Mouse (Mus musculus): ENCODE data around the gene Fcer2a. TPM values are rescaled to one million over a fixed set of nuclear protein-coding genes. Genes with fewer than 3 reads are reported as not detected.

The Fcer2a gene
- 0.32 and 0.36 TPM in 2 replicates for polyA plus RNA-seq (2016; fragmentation: Nextera tagmentation; extraction: Ambion mirVana)

DNA sequence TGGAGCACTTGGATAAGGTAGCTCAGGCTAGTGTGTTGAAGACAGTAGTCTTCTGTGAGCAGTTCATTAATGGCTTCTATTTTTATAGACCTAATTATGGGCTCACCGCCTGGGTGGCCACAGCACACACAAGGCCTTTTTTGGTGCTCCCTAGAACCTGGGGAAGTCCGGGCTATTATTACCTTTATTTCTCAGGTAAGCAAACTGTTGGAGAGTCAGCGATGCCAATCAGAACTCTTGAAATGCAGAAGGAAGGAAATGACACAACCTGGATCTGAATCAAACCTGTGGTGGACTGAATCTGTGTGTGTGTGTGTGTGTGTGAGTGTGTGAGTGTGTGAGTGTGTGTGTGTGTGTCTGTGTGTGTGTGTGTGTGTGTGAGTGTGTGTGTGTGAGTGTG lies at the start of gene Fcer2a:
Fcer2a (minus strand) TSS at position 55 of the 400 bp plus-strand sequence.
- Histone ChIP-seq H3K27me3 (replicated peaks; ENCODE audit: low read depth, poor library complexity, severe bottlenecking) (no peaks in the 10 kb centered on the region), H3K27ac (replicated peaks) (no peak within 1 kb of the TSS), H3K4me1 (no peaks in the 10 kb centered on the region), H3K36me3 (replicated peaks) (no peaks in the 10 kb centered on the region), H3K4me3 (no peak within 1 kb of the TSS), H3K9me3 (no peaks in the 10 kb centered on the region)
- 79% methylated on average over 3 of the region's 3 CpGs for WGBS
- no peak for DNase-seq (ENCODE audit: low spot score)

DNA sequence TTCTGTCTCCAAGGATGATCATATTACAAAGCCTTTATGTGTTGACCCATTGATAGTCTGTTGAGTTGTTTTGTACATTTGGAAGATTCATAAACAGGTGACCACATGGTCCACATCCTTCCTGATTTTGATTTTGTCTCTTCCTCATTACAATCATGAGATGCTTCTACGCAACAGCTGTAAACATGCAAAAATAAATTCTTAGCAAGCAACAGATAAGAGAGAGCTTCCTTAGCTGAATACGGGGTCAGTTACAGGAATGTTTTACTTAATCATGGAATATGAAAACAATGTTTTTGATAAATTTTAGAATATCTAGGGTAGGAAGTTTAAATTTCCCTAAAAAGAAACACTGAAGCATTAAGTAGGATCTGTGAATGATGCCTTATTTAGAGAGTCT lies 43.0 kb upstream of the Fcer2a start:
- 90% methylated on average over 2 of the region's 2 CpGs for WGBS
- DNase-seq (ENCODE audit: low spot score), result no peak
- no peaks in the 10 kb centered on the region for H3K4me1 ChIP-seq

DNA sequence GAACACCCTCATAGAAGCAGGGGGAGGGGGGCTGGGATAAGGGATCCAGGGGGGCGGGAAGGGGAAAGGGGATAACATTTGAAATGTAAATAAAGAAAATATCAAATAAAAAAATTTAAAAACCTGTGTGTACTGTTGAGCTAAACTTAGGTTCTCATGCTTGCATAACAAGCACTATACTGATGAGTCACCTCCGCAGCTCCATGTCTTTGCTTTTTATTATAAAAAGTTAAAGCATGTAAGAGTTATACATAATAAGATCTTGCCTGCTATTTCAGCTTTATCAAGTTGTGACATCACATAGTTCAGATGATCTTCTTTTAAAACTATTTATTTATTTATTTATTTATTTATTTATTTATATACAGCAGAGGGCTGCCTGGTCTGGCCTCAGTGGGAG lies 41.6 kb upstream of the Fcer2a start:
- Histone ChIP-seq H3K4me1 (no peaks in the 10 kb centered on the region), H3K9me3 (0 out of 2 replicates have a peak, but pooled peaks cover 3% of the 10 kb centered on the region), H3K36me3 (replicated peaks) (no peaks in the 10 kb centered on the region), H3K27ac (replicated peaks) (no peak overlapping the region), H3K4me3 (no peak overlapping the region), H3K27me3 (replicated peaks; ENCODE audit: low read depth, poor library complexity, severe bottlenecking) (no peaks in the 10 kb centered on the region)
- 87% methylated on average over 2 of the region's 2 CpGs for WGBS
- DNase-seq (ENCODE audit: low spot score), result no peak

More for the DNA sequence above, 43.0 kb upstream of the Fcer2a start:
- H3K4me3 ChIP-seq, result no peak overlapping the region
- 0 out of 2 replicates have a peak, but pooled peaks cover 3% of the 10 kb centered on the region for H3K9me3 ChIP-seq
- no peaks in the 10 kb centered on the region for H3K36me3 ChIP-seq (replicated peaks)
- H3K27ac ChIP-seq (replicated peaks), result no peak overlapping the region
- H3K27me3 ChIP-seq (replicated peaks; ENCODE audit: low read depth, poor library complexity, severe bottlenecking), result no peaks in the 10 kb centered on the region

DNA sequence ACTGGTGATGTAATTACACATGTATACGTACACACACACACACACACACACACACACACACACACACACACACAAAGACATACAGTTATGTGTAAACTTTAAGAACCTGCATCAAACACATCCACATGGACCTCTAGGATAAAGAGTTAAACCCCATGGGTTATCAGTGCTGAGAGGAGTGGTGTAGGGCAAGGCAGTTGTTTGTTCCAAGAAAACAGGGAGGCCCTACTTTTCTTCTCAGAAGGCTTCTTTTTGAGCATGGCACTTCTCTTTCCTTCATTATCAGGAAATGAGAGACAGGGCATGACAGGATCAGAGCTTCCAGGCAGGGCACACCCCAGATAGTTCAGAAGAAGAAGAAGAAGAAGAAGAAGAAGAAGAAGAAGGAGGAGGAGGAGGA lies 40.1 kb upstream of the Fcer2a start:
- no peak for DNase-seq (ENCODE audit: low spot score)
- H3K27me3 ChIP-seq (replicated peaks; ENCODE audit: low read depth, poor library complexity, severe bottlenecking), result no peaks in the 10 kb centered on the region
- no peak overlapping the region for H3K4me3 ChIP-seq
- H3K36me3 ChIP-seq (replicated peaks), result no peaks in the 10 kb centered on the region
- no peaks in the 10 kb centered on the region for H3K4me1 ChIP-seq
- WGBS, result 58% methylated on average over 1 of the region's 1 CpGs
- H3K27ac ChIP-seq (replicated peaks), result no peak overlapping the region
- no peaks in the 10 kb centered on the region for H3K9me3 ChIP-seq

DNA sequence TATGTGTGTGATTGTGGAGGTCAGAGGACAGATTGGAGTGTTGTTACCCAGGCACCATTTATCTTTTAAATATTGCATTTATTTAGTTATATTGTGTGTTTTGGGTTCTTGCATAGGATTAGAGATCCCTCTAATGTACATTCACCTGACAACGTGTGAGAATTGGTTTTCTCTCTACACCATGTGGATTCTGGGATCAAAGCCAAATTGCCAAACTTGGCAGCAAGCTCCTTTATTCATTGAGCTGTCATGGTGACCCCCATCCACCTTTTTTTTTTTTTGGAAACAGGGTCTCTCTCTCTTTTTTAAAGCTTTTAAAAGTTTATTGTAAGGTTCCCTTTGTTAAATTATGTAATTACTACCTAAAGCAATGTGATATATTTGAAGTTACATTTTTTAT lies 27.1 kb upstream of the Fcer2a start:
- no peak for DNase-seq (ENCODE audit: low spot score)
- no peaks in the 10 kb centered on the region for H3K36me3 ChIP-seq (replicated peaks)
- whole genome bisulfite sequencing, result 57% methylated on average over 1 of the region's 1 CpGs
- 0 out of 2 replicates have a peak, but pooled peaks cover 6% of the 10 kb centered on the region for H3K9me3 ChIP-seq
- H3K27me3 ChIP-seq (replicated peaks; ENCODE audit: low read depth, poor library complexity, severe bottlenecking), result no peaks in the 10 kb centered on the region
- no peak overlapping the region for H3K27ac ChIP-seq (replicated peaks)
- no peaks in the 10 kb centered on the region for H3K4me1 ChIP-seq
- H3K4me3 ChIP-seq, result no peak overlapping the region

DNA sequence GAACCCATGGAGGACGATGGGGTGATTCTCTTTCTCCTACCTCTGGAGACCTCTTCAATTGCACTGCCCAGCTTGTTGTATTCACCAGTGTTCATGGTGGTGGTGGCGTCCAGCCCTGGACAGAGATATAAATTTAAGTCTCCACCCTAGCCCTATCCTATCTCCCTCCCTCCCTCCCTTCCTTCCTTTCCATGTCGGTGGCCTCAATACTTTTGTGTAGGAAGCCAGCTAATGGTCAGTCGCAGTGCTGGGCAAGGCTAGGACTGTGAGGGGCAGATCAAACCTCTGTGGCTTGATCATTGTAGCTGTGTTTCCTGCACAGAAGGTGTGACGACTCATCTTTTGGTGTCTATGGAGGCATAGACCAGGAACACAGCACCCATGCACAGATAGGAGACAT lies 26.6 kb upstream of the Fcer2a start, which contains the start of gene Clec4g:
Clec4g (minus strand) TSS at position 101 of the 400 bp plus-strand sequence.
- Histone ChIP-seq H3K4me3 (no peak within 1 kb of the TSS), H3K27me3 (replicated peaks; ENCODE audit: low read depth, poor library complexity, severe bottlenecking) (no peaks in the 10 kb centered on the region), H3K36me3 (replicated peaks) (no peaks in the 10 kb centered on the region), H3K27ac (replicated peaks) (no peak within 1 kb of the TSS), H3K9me3 (0 out of 2 replicates have a peak, but pooled peaks cover 6% of the 10 kb centered on the region), H3K4me1 (no peaks in the 10 kb centered on the region)
- 78% methylated on average over 5 of the region's 5 CpGs for WGBS
- DNase-seq (ENCODE audit: low spot score), result no peak

DNA sequence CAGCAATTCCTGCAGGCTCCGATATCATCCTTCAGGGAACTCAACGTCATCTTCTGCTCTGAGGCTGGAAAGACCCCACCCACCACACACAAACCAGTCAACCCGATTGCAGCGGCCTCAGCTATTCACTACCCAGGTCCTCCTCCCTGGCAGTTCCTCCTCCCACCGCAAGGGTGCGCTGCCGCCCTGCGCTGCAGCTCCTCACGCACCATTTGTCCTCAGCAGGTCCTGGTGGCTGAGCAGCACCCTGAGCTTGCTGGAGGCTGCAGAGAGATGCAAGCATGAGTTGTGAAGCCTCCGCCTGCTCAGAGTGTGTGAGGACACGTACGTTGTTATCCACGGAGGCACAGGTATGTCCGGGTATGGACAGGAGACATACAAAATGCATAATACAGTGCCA lies 24.6 kb upstream of the Fcer2a start:
- no peak overlapping the region for H3K4me3 ChIP-seq
- 14% methylated on average over 14 of the region's 14 CpGs for WGBS
- no peaks in the 10 kb centered on the region for H3K4me1 ChIP-seq
- H3K27ac ChIP-seq (replicated peaks), result no peak overlapping the region
- H3K9me3 ChIP-seq, result 0 out of 2 replicates have a peak, but pooled peaks cover 6% of the 10 kb centered on the region
- H3K36me3 ChIP-seq (replicated peaks), result no peaks in the 10 kb centered on the region
- no peaks in the 10 kb centered on the region for H3K27me3 ChIP-seq (replicated peaks; ENCODE audit: low read depth, poor library complexity, severe bottlenecking)
- DNase-seq (ENCODE audit: low spot score), result peak; percentile 72

DNA sequence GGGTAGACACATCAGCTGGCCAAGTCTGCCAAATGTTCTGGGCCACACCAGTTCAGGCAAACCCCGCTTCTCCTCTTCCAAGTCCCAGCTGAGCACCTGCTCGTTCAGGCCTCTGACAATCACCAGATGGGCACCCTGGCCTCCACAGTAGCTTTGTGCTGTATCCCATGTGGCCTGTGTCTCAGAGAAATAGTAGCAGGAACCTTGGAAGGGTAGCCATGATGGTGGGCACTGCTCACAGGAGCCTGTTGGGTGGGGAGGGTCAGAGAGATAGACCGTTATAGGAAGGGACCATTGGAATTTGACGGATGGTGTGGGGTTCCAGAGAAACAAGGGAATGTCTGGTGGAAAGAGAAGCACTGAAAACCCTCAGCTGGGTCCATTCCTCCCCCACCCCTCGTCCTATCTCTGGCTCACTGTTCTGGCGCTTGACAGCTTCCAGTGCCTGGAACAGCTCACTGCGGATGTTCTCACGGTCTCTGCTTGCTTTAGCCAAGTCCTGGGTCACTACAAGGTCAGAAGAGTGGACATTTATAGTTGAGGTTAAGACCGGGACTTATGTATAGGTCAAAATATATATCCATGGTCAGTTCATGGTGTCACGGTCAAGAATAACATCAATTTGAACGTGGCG lies 23.5 kb upstream of the Fcer2a start:
- Histone ChIP-seq H3K9me3 (0 out of 2 replicates have a peak, but pooled peaks cover 2% of the 10 kb centered on the region), H3K27ac (replicated peaks) (no peak overlapping the region), H3K4me1 (no peaks in the 10 kb centered on the region), H3K27me3 (replicated peaks; ENCODE audit: low read depth, poor library complexity, severe bottlenecking) (no peaks in the 10 kb centered on the region), H3K36me3 (replicated peaks) (no peaks in the 10 kb centered on the region), H3K4me3 (no peak overlapping the region)
- WGBS, result 87% methylated on average over 12 of the region's 12 CpGs
- no peak for DNase-seq (ENCODE audit: low spot score)

DNA sequence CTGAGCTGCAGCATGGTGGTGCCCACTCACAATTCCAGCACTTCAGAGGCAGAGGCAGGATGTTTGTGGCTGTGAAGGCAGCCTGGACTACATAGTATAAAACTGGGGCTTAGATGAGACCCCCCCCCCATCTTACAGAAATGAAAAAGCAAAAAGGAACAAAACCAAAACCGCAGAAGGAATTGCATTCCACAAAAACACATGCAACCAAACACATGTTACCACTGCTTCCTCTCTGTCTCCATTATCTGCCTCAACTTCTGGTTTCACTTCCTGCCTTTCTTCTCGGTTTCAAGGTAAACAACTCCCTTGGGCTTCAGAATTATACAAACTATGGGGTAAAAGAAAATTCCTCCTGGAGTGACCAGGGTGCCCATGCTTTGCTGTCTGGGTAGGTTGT lies 17.7 kb upstream of the Fcer2a start:
- H3K36me3 ChIP-seq (replicated peaks), result no peaks in the 10 kb centered on the region
- no peaks in the 10 kb centered on the region for H3K9me3 ChIP-seq
- WGBS, result 58% methylated on average over 2 of the region's 2 CpGs
- H3K27me3 ChIP-seq (replicated peaks; ENCODE audit: low read depth, poor library complexity, severe bottlenecking), result no peaks in the 10 kb centered on the region
- H3K4me3 ChIP-seq, result no peak overlapping the region
- no peak overlapping the region for H3K27ac ChIP-seq (replicated peaks)
- no peaks in the 10 kb centered on the region for H3K4me1 ChIP-seq
- no peak for DNase-seq (ENCODE audit: low spot score)

DNA sequence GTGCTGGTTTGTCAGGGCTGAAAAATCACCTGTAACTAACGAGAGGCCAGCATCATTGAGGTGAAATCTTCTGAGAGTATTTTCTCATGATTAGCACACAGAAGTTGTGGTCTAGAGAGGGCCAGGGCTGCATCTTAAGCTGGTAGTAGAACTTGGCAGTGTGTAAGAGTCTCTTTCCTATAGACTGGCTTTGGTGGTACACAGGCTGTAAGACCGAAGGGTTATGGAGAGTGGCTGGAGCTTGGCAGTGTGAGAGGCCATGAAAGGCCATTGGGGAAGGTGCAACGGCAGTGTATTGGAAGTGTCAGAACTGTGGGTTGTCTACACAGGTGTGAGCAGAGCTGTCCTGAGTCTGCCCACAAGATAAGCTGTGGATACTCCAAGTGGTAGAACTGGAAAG lies 16.3 kb upstream of the Fcer2a start:
- H3K4me1 ChIP-seq, result no peaks in the 10 kb centered on the region
- WGBS, result 80% methylated on average over 3 of the region's 3 CpGs
- DNase-seq (ENCODE audit: low spot score), result no peak
- H3K9me3 ChIP-seq, result no peaks in the 10 kb centered on the region
- no peak overlapping the region for H3K4me3 ChIP-seq
- no peak overlapping the region for H3K27ac ChIP-seq (replicated peaks)
- no peaks in the 10 kb centered on the region for H3K36me3 ChIP-seq (replicated peaks)
- no peaks in the 10 kb centered on the region for H3K27me3 ChIP-seq (replicated peaks; ENCODE audit: low read depth, poor library complexity, severe bottlenecking)

DNA sequence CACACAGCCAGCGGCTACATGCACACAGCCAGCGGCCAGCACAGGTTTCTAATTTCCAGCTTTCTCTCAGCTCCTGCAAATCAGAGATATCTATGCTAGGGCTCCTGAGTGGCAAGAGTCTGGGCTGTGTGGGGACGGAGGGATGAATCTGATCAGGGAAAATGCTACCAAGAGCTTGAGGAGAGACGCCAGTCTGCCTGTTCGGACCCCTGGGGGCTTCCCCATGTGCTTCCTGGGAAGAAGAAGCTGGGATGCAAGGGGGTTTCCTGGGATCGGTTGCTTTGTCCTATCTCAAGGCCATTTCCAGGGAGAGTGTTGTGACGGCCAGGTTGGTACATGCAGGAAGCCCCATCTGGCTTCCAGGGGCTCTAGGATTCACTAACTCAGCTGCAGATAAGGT lies 13.6 kb upstream of the Fcer2a start:
- Histone ChIP-seq H3K36me3 (replicated peaks) (no peaks in the 10 kb centered on the region), H3K4me3 (no peak overlapping the region), H3K27me3 (replicated peaks; ENCODE audit: low read depth, poor library complexity, severe bottlenecking) (no peaks in the 10 kb centered on the region), H3K4me1 (no peaks in the 10 kb centered on the region), H3K27ac (replicated peaks) (no peak overlapping the region), H3K9me3 (no peaks in the 10 kb centered on the region)
- DNase-seq (ENCODE audit: low spot score), result no peak
- WGBS, result 68% methylated on average over 7 of the region's 7 CpGs

DNA sequence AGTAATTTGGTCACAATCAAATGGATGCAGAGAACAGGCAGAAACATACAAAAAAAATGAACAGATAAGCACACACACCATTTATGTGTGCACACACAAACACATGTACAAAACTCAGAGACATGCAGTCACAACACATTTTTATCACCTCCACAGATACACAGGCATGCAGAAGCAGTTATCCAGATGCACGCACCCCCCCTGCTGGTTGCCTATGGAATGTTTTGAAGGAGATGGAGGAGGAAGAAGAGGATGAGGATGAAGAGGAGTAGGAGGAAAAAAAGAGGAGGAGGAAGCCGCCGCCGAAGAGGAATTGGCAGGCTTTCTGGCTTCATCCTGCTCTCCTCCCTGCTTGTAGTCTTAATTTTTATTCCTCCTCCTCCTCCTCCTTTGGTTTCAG lies 11.7 kb upstream of the Fcer2a start:
- peak; percentile 30 for DNase-seq (ENCODE audit: low spot score)
- Histone ChIP-seq H3K4me3 (no peak overlapping the region), H3K27ac (replicated peaks) (no peak overlapping the region), H3K9me3 (no peaks in the 10 kb centered on the region; the same call in 1 of the 2 replicates), H3K4me1 (no peaks in the 10 kb centered on the region), H3K36me3 (replicated peaks) (no peaks in the 10 kb centered on the region), H3K27me3 (replicated peaks; ENCODE audit: low read depth, poor library complexity, severe bottlenecking) (no peaks in the 10 kb centered on the region)
- WGBS, result 65% methylated on average over 4 of the region's 4 CpGs

DNA sequence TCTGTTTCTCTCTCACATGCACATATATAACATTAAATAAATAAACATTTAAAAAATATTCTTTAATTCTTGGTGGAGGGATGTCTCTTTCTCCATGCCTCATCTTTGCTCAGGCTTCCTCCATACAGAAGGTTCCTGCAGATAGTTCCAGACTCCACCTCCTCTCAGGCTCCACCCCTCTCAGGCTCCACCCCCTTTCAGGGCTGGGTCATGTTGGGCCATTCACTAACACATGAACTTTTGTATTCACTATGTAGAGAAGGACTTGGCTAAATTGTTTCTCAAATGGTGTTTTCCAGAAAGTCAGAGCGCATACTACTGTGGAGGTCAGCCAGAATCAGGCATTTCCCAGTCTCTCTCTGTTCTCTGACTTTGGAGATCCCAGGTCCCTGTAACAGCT lies 7.5 kb upstream of the Fcer2a start:
- no peaks in the 10 kb centered on the region for H3K27me3 ChIP-seq (replicated peaks; ENCODE audit: low read depth, poor library complexity, severe bottlenecking)
- H3K36me3 ChIP-seq (replicated peaks), result no peaks in the 10 kb centered on the region
- 96% methylated on average over 1 of the region's 1 CpGs for WGBS
- H3K4me3 ChIP-seq, result no peak overlapping the region
- H3K9me3 ChIP-seq, result no peaks in the 10 kb centered on the region; the same call in 1 of the 2 replicates
- H3K27ac ChIP-seq (replicated peaks), result no peak overlapping the region
- no peaks in the 10 kb centered on the region for H3K4me1 ChIP-seq
- no peak for DNase-seq (ENCODE audit: low spot score)

Data from embryonic facial prominence, embryonic 10.5 days (tissue).